Mouse (Mus musculus) cerebellum, adult 2 months (tissue): ENCODE data around the gene Sema5b. TPM values are rescaled to one million over a fixed set of nuclear protein-coding genes. Genes with fewer than 3 reads are reported as not detected.

Source experiments
- DNase-seq, 2 experiments: peaks; one replicate each; pipeline ENCODE4 v3.0.0; 2021
- H3K27ac ChIP-seq: fragments of 200-500 bp; 2 replicates; pipeline ENCODE4 v1.5.1; 2012; ENCODE audit warnings: low read length, control low read depth, inconsistent platforms; ENCODE audit not compliant: insufficient read depth
- H3K27me3 ChIP-seq: fragments of 200-500 bp; 2 replicates; pipeline ENCODE4 v1.6.1; 2012; ENCODE audit warnings: inconsistent platforms, mild to moderate bottlenecking, low read length, moderate library complexity; ENCODE audit not compliant: control insufficient read depth, insufficient read depth
- H3K4me1 ChIP-seq: fragments of 200-500 bp; 2 replicates; pipeline ENCODE4 v1.6.1; 2011; ENCODE audit warnings: low read length; ENCODE audit not compliant: control insufficient read depth, insufficient read depth
- H3K4me3 ChIP-seq: fragments of 200-500 bp; replicated peaks from 2 replicates; pipeline ENCODE3; 2011; ENCODE audit warnings: mild to moderate bottlenecking, low read depth, low read length, control low read depth; ENCODE audit not compliant: insufficient read depth
- CTCF ChIP-seq: fragments of 200-500 bp; IDR thresholded peaks from 2 replicates; pipeline ENCODE4 v1.5.1; 2011; ENCODE audit warnings: low read depth, mild to moderate bottlenecking, control low read depth, low read length, moderate library complexity, borderline replicate concordance; ENCODE audit not compliant: insufficient read depth
- POLR2A ChIP-seq: fragments of 200-500 bp; IDR thresholded peaks from 2 replicates; pipeline ENCODE4 v1.6.1; 2011; ENCODE audit warnings: low read length, control low read depth, borderline replicate concordance; ENCODE audit not compliant: insufficient read depth
- WGBS: fragments of 180-500 bp; shearing (Covaris S2); methylation state at CpG from one replicate; pipeline ENCODE4 v1.1.7; 2018; 5-methylcytosine and 5-hydroxymethylcytosine counted together
- polyA plus RNA-seq: library from polyadenylated mRNA; depleted of rRNA; stranded (reverse); fragments of >200 nt; gene quantifications from 2 replicates; pipeline ENCODE4 v1.2.3, GENCODE M21; 2012

Sema5b gene
- polyA plus RNA-seq, 1 experiment, result 13.5 TPM

GRCm38 (mm10) chr16:35540333-35541116 is 420 bp upstream of the Sema5b start:
- 1% methylated on average over 23 of the region's 23 CpGs for WGBS

GRCm38 (mm10) chr16:35541661-35542420 is 896 bp downstream of the Sema5b start:
- TF ChIP-seq CTCF (no peak), POLR2A (no peak)
- WGBS, result 3% methylated on average over 53 of the region's 54 CpGs
- Histone ChIP-seq H3K4me3 (peak overlapping the region; percentile 68), H3K4me1 (no peaks in the 10 kb centered on the region), H3K27me3 (no peaks in the 10 kb centered on the region; the same call in 1 of the 2 replicates), H3K27ac (no peak overlapping the region)
- peak in 1 of 2 experiments; percentile 17 for DNase-seq

More at GRCm38 (mm10) chr16:35540333-35541116, 420 bp upstream of the Sema5b start:
- peak overlapping the region; percentile 68 for H3K4me3 ChIP-seq
- no peaks in the 10 kb centered on the region; the same call in 1 of the 2 replicates for H3K27me3 ChIP-seq
- peak; percentile 62 to 71 for DNase-seq
- TF ChIP-seq POLR2A (no peak), CTCF (peak; percentile 69; the same call in 1 of the 2 replicates)
- H3K27ac ChIP-seq, result no peak overlapping the region
- H3K4me1 ChIP-seq, result no peaks in the 10 kb centered on the region

GRCm38 (mm10) chr16:35542421-35542780 is 1.5 kb downstream of the Sema5b start:
- Histone ChIP-seq H3K4me1 (no peaks in the 10 kb centered on the region), H3K27me3 (no peaks in the 10 kb centered on the region; the same call in 1 of the 2 replicates), H3K27ac (no peak overlapping the region), H3K4me3 (peak overlapping the region; percentile 68)
- DNase-seq, result no peak
- WGBS, result 20% methylated on average over 27 of the region's 27 CpGs
- TF ChIP-seq POLR2A, result no peak
- no peak for TF ChIP-seq CTCF

DNA sequence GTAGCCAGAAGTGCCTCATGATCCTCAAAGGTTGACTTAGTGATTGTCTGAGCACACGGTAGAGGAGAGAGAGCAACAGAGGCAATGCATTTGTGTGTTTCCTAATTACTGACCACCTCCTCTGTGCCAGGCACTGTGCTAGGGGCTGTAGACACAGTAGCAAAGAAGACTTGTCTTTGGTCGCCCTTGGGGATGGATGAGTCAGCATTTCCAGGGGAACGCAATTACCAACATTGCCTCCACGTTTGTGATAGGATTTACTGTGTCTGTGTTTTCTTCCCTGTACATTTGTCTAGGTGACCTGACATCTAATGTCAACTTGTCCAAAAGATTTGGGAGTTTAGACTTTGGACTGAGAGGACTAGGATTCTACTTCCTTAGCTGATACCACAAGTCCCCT is 4.8 kb downstream of the Sema5b start:
- no peaks in the 10 kb centered on the region for H3K4me1 ChIP-seq
- TF ChIP-seq CTCF (no peak), POLR2A (no peak)
- no peak overlapping the region for H3K27ac ChIP-seq
- 91% methylated on average over 4 of the region's 4 CpGs for WGBS
- no peak for DNase-seq
- no peak overlapping the region for H3K4me3 ChIP-seq
- H3K27me3 ChIP-seq, result no peaks in the 10 kb centered on the region; the same call in 1 of the 2 replicates

- TF ChIP-seq POLR2A (no peak), CTCF (no peak)
- Histone ChIP-seq H3K27me3 (no peaks in the 10 kb centered on the region), H3K27ac (no peak overlapping the region)
Measured at GRCm38 (mm10) chr16:35547966-35548365, 7.0 kb downstream of the Sema5b start.

DNA sequence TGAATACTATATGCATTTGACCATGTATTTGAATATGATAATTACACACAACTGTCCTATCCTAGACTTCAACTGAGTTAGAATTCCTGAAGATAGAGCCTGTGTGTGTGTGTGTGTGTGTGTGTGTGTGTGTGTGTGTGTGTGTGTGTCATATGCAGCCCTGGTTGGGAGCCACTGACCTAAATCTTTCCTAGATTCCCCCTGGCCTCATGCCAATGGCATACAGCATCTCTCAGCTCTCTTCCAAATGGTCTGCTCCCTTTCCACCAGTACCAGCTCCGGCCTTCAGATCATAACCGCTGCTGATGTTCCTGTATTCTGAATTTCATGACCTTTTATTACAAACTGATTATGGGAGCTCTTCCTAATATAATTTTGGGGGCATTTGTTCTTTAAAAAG is 8.4 kb downstream of the Sema5b start:
- peak; percentile 21 to 64 for DNase-seq
- Histone ChIP-seq H3K27me3 (no peaks in the 10 kb centered on the region), H3K27ac (no peak overlapping the region), H3K4me1 (no peaks in the 10 kb centered on the region), H3K4me3 (no peak overlapping the region)
- 31% methylated on average over 2 of the region's 2 CpGs for WGBS
- TF ChIP-seq CTCF, result no peak
- TF ChIP-seq POLR2A, result no peak

More at GRCm38 (mm10) chr16:35547966-35548365, 7.0 kb downstream of the Sema5b start:
- Histone ChIP-seq H3K4me3 (no peak overlapping the region), H3K4me1 (no peaks in the 10 kb centered on the region)
- DNase-seq, result no peak

DNA sequence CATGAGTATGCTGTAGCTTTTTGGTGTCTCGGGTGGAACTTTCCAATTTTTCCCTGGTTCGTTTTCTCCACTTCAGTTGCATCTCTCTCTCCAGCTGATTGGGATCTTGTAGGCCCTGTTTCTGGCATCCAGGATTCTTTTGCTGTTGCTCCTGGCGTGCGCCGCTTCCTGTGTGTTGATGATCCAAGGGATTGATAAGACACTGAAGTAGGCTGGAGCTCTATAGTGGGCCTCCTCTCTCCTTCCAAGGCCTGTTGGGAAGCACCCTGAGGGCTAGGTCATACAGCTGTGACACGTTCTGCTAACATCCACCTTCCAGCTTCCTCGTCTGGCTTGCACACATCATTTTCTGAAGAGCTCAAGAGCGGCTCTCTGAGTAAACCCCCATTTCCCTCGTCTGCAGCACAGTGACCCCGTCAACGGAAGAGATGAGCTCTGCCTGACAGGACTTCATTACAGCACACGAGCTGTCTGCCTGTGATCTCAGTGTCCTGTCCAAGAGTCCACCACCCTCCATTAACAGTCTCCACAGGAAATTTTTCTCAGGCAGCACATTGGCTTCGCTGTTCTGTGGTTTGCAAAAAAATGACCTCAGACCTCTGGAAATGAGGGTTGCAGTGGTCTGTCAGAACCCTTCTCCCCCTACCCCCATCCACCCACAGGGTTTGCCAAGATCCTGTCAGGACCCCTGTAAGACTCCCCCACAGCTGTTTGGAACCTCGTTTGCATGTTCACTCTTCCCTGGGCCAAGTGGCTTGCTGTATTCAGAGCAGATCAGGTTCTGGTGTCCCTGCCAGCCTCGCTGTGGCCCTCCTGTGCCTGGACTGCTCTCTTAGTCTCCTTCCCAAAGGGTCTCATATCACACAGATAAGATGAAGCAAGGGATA is 14.9 kb downstream of the Sema5b start:
- no peak overlapping the region for H3K4me3 ChIP-seq
- WGBS, result 78% methylated on average over 15 of the region's 15 CpGs
- H3K27ac ChIP-seq, result no peak overlapping the region
- TF ChIP-seq CTCF, result no peak
- no peak for TF ChIP-seq POLR2A
- no peaks in the 10 kb centered on the region for H3K27me3 ChIP-seq
- no peak for DNase-seq
- no peaks in the 10 kb centered on the region for H3K4me1 ChIP-seq
